Mouse (Mus musculus): Measurements from ENCODE around the gene V1ra8. TPM values are rescaled to one million over a fixed set of nuclear protein-coding genes. Genes with fewer than 3 reads are reported as not detected.
"Not testable (repeated sequence)": the region's sequence is repeated elsewhere in the genome, so short reads cannot be mapped to it uniquely, and the experiment has no call there.

The V1ra8 gene
- not detected in 2 replicates for polyA plus RNA-seq (2015; fragmentation: Nextera tagmentation; extraction: Ambion mirVana)

GRCm38 (mm10) chr6:90202493-90202892, at the start of gene V1ra8:
TSS of gene V1ra8 (plus strand) at chr6:90202793.
- not testable (repeated sequence) for H3K4me2 ChIP-seq; H3K36me3 ChIP-seq; ATAC-seq (ENCODE audit: low read depth); H3K27me3 ChIP-seq; H3K9ac ChIP-seq; H3K9me3 ChIP-seq (replicated peaks); H3K4me1 ChIP-seq (replicated peaks); H3K27ac ChIP-seq; DNase-seq; H3K4me3 ChIP-seq (replicated peaks)
- 57% methylated on average over 2 of the region's 2 CpGs for WGBS (ENCODE audit: insufficient replicate concordance)

GRCm38 (mm10) chr6:90160139-90160538, 42.5 kb upstream of the V1ra8 start:
- DNase-seq (no peak), ATAC-seq (ENCODE audit: low read depth) (no peak)
- Histone ChIP-seq H3K27me3 (no peaks in the 10 kb centered on the region), H3K9ac (no peak overlapping the region), H3K4me1 (replicated peaks) (no peaks in the 10 kb centered on the region), H3K27ac (no peak overlapping the region), H3K4me2 (no peak overlapping the region), H3K4me3 (replicated peaks) (no peak overlapping the region), H3K9me3 (replicated peaks) (0 out of 2 replicates have a peak, but pooled peaks cover 10% of the 10 kb centered on the region), H3K36me3 (no peaks in the 10 kb centered on the region)
- WGBS (ENCODE audit: insufficient replicate concordance): 76% methylated on average over 3 of the region's 3 CpGs

- no peak within 1 kb of the TSS for H3K4me3 ChIP-seq (replicated peaks)
- no peaks in the 10 kb centered on the region for H3K9me3 ChIP-seq (replicated peaks)
- no peak within 1 kb of the TSS for H3K9ac ChIP-seq
- no peak within 1 kb of the TSS for H3K27ac ChIP-seq
- H3K4me2 ChIP-seq: no peak within 1 kb of the TSS
- H3K27me3 ChIP-seq: no peaks in the 10 kb centered on the region
- WGBS (ENCODE audit: insufficient replicate concordance): 41% methylated on average over 2 of the region's 2 CpGs
- no peaks in the 10 kb centered on the region for H3K4me1 ChIP-seq (replicated peaks)
- no peak for DNase-seq
- no peak for ATAC-seq (ENCODE audit: low read depth)
- H3K36me3 ChIP-seq: no peaks in the 10 kb centered on the region
Observed at GRCm38 (mm10) chr6:90174508-90174907, 28.1 kb upstream of the V1ra8 start, which contains the start of gene Vmn1r52. TSS of gene Vmn1r52 (plus strand) at chr6:90174808.

GRCm38 (mm10) chr6:90224338-90224737, 21.7 kb downstream of the V1ra8 start, which contains the start of gene Vmn1r53:
TSS of gene Vmn1r53 (minus strand) at chr6:90224438.
- H3K9ac ChIP-seq: no peak within 1 kb of the TSS
- H3K36me3 ChIP-seq: no peaks in the 10 kb centered on the region
- DNase-seq (no peak), ATAC-seq (ENCODE audit: low read depth) (no peak)
- H3K4me2 ChIP-seq: no peak within 1 kb of the TSS
- no peaks in the 10 kb centered on the region for H3K4me1 ChIP-seq (replicated peaks)
- 0 out of 2 replicates have a peak, but pooled peaks cover 10% of the 10 kb centered on the region for H3K9me3 ChIP-seq (replicated peaks)
- H3K27me3 ChIP-seq: no peaks in the 10 kb centered on the region
- 42% methylated on average over 1 of the region's 1 CpGs for WGBS (ENCODE audit: insufficient replicate concordance)
- H3K27ac ChIP-seq: no peak within 1 kb of the TSS
- no peak within 1 kb of the TSS for H3K4me3 ChIP-seq (replicated peaks)

- H3K9me3 ChIP-seq (replicated peaks): peaks cover 17% of the 10 kb centered on the region; the same call in 1 of the 2 replicates
- H3K4me3 ChIP-seq (replicated peaks); DNase-seq; H3K27me3 ChIP-seq; H3K27ac ChIP-seq; H3K4me2 ChIP-seq; H3K4me1 ChIP-seq (replicated peaks); H3K9ac ChIP-seq; H3K36me3 ChIP-seq; ATAC-seq (ENCODE audit: low read depth): not testable (repeated sequence)
- 73% methylated on average over 4 of the region's 4 CpGs for whole genome bisulfite sequencing (ENCODE audit: insufficient replicate concordance)
Observed at GRCm38 (mm10) chr6:90232114-90232513, 29.5 kb downstream of the V1ra8 start.

- no peak overlapping the region for H3K9ac ChIP-seq
- ATAC-seq (ENCODE audit: low read depth) (no peak), DNase-seq (no peak)
- WGBS (ENCODE audit: insufficient replicate concordance): 47% methylated on average over 27 of the region's 27 CpGs
- H3K4me3 ChIP-seq (replicated peaks): no peak overlapping the region
- no peaks in the 10 kb centered on the region for H3K36me3 ChIP-seq
- peaks cover 17% of the 10 kb centered on the region; the same call in 1 of the 2 replicates for H3K9me3 ChIP-seq (replicated peaks)
- H3K27me3 ChIP-seq: no peaks in the 10 kb centered on the region
- H3K27ac ChIP-seq: no peak overlapping the region
- no peak overlapping the region for H3K4me2 ChIP-seq
- H3K4me1 ChIP-seq (replicated peaks): no peaks in the 10 kb centered on the region
Observed at GRCm38 (mm10) chr6:90232681-90233080, 30.1 kb downstream of the V1ra8 start.

- Histone ChIP-seq H3K4me3 (replicated peaks) (no peak overlapping the region), H3K9me3 (replicated peaks) (peaks cover under 1% of the 10 kb centered on the region; the same call in 1 of the 2 replicates), H3K4me1 (replicated peaks) (no peaks in the 10 kb centered on the region), H3K4me2 (no peak overlapping the region), H3K9ac (no peak overlapping the region), H3K36me3 (no peaks in the 10 kb centered on the region), H3K27me3 (no peaks in the 10 kb centered on the region), H3K27ac (no peak overlapping the region)
- 51% methylated on average over 3 of the region's 3 CpGs for WGBS (ENCODE audit: insufficient replicate concordance)
- no peak for DNase-seq
- ATAC-seq (ENCODE audit: low read depth): no peak
Observed at GRCm38 (mm10) chr6:90244019-90244418, 41.4 kb downstream of the V1ra8 start.

GRCm38 (mm10) chr6:90246000-90246399, 43.4 kb downstream of the V1ra8 start, which contains the start of gene Vmn1r54:
TSS of gene Vmn1r54 (plus strand) at chr6:90246300.
- 31% methylated on average over 1 of the region's 1 CpGs for WGBS (ENCODE audit: insufficient replicate concordance)
- no peak for DNase-seq
- Histone ChIP-seq H3K27ac (no peak within 1 kb of the TSS), H3K9me3 (replicated peaks) (no peaks in the 10 kb centered on the region), H3K27me3 (no peaks in the 10 kb centered on the region), H3K4me3 (replicated peaks) (no peak within 1 kb of the TSS), H3K4me1 (replicated peaks) (no peaks in the 10 kb centered on the region), H3K9ac (no peak within 1 kb of the TSS), H3K4me2 (no peak within 1 kb of the TSS), H3K36me3 (no peaks in the 10 kb centered on the region)
- ATAC-seq (ENCODE audit: low read depth): no peak

Other genes starting within 250 kb of the V1ra8 start
- gene Vmn1r46, start 233.5 kb upstream of the V1ra8 start, polyA plus RNA-seq (2015; fragmentation: Nextera tagmentation; extraction: Ambion mirVana): not detected in 2 replicates
- gene Vmn1r47, start 186.6 kb upstream of the V1ra8 start, polyA plus RNA-seq (2015; fragmentation: Nextera tagmentation; extraction: Ambion mirVana): not detected in 2 replicates
- not detected in 2 replicates for gene Vmn1r48, start 166.0 kb upstream of the V1ra8 start, polyA plus RNA-seq (2015; fragmentation: Nextera tagmentation; extraction: Ambion mirVana)
- gene Vmn1r49, start 124.3 kb upstream of the V1ra8 start, polyA plus RNA-seq (2015; fragmentation: Nextera tagmentation; extraction: Ambion mirVana): not detected in 2 replicates
- gene Vmn1r50, start 101.4 kb upstream of the V1ra8 start, polyA plus RNA-seq (2015; fragmentation: Nextera tagmentation; extraction: Ambion mirVana): not detected in 2 replicates
- gene Vmn1r51, start 80.2 kb upstream of the V1ra8 start, polyA plus RNA-seq (2015; fragmentation: Nextera tagmentation; extraction: Ambion mirVana): not detected in 2 replicates
- not detected in 2 replicates for gene Vmn1r52, start 28.0 kb upstream of the V1ra8 start, polyA plus RNA-seq (2015; fragmentation: Nextera tagmentation; extraction: Ambion mirVana)
- not detected in 2 replicates for gene Vmn1r53, start 21.6 kb downstream of the V1ra8 start, polyA plus RNA-seq (2015; fragmentation: Nextera tagmentation; extraction: Ambion mirVana)
- gene Vmn1r54, start 43.5 kb downstream of the V1ra8 start, polyA plus RNA-seq (2015; fragmentation: Nextera tagmentation; extraction: Ambion mirVana): not detected in 2 replicates
- not detected in 2 replicates for gene BC048671, start 98.4 kb downstream of the V1ra8 start, polyA plus RNA-seq (2015; fragmentation: Nextera tagmentation; extraction: Ambion mirVana)
- gene Chst13, start 122.4 kb downstream of the V1ra8 start, polyA plus RNA-seq (2015; fragmentation: Nextera tagmentation; extraction: Ambion mirVana): 16.9 and 17.2 TPM in 2 replicates
- gene Uroc1, start 130.5 kb downstream of the V1ra8 start, polyA plus RNA-seq (2015; fragmentation: Nextera tagmentation; extraction: Ambion mirVana): 6.3 and 7.9 TPM in 2 replicates
- gene Zxdc, start 166.7 kb downstream of the V1ra8 start, polyA plus RNA-seq (2015; fragmentation: Nextera tagmentation; extraction: Ambion mirVana): 2.6 and 2.7 TPM in 2 replicates
- 0.22 TPM in 1 of 2 replicates, not detected in the other for gene Cfap100, start 226.0 kb downstream of the V1ra8 start, polyA plus RNA-seq (2015; fragmentation: Nextera tagmentation; extraction: Ambion mirVana)

Measured in liver, embryonic 13.5 days (tissue).